Mouse (Mus musculus): ENCODE measurements around the gene Eif2d.

DNA sequence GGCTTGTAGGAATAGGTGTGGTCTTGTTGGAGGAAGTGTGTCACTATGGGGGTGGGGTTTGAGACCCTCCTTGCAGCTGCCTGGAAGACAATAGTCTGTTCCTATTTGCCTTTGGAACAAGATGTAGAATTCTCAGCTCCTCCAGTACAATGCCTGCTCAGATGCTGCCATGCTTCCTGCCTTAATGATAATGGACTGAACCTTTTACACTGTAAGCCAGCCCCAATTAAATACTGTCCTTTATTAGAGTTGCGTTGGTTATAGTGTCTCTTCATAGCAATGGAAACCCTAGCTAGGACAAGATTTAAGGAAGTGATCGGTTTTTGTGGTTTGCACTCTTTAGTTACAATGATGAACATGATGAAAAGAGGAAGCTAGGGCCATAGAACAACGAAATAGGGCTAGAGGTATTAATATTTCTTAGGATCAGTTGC is 6.8 kb upstream of the Eif2d start:
- TF ChIP-seq CTCF (IDR thresholded peaks at IDR 0.05; ENCODE audit: insufficient read depth, low read depth, low read length) (no peak), POLR2A (IDR thresholded peaks at IDR 0.05; ENCODE audit: insufficient read depth, low read depth, low read length) (no peak)
